Mouse (Mus musculus) spleen, embryonic (tissue): ENCODE data around the gene Rragd.

Experiments used
- CTCF ChIA-PET: fragments of 350-600 bp; sonication (Branson Sonifier 250); formaldehyde crosslinking; loops from one replicate; lab custom pipeline; 2022; lab: Charles Lee

Gene Rragd

DNA sequence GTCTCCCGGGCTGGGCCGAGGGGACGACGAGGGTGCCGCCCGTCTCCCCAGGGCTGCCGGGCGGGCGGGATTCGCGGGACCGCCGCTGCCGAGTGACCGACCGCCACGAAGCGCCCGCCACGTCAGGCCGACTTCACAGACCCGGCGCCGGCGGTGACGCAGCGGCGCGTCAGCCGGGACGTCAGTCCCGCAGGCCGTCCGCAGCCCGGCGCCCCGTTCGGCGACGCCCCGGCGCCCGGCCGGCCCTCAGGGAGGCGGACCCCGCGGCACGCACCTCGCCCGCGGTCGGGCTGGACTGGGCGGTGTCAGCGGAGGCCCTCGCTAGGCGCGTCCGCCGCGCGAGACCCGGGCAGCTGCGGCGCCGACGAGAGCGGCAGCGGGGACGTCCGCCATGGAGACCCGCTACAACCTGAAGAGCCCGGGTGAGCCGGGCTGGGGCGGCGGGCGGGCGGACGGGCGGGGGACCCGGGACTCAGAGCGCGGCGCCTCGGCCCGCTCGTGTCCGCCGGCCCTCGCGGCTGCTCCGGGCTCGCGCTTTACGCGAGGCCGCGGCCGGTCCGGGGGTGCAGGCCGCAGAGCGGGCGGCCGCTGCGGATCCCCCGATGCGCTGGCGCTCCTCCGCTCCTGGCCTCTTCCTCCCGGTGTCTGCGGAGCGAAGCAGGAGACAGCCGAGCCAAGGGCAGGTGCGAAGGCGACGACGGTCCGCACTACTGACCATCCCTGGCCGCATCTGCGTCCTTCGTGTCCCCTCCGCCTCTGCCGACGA is 48.5 kb downstream of the Rragd start, which contains the start of gene Ube2j1:
TSS of gene Ube2j1 (plus strand) at position 222 of the 766 bp plus-strand sequence.
- CTCF ChIA-PET: no interaction called here

DNA sequence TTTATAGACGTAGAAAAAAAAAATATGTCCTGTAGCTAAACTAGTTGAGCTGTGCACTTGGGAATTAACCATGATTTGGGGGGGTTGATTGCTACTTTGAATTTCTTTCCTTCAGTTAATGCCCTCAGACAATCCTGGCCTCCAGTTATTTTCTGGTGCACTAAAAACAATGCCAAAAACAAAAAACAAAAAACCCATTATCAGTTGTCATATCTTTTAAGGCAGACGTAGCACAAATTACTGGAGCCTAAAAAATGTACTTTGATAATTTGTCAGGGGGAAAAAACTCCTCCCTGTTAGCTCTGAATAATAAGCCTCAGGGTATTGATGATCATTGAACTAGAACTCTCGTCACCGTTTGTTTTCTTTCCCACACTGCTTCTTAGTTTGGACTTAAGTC is 49.2 kb downstream of the Rragd start:
- CTCF ChIA-PET: no interaction called here

DNA sequence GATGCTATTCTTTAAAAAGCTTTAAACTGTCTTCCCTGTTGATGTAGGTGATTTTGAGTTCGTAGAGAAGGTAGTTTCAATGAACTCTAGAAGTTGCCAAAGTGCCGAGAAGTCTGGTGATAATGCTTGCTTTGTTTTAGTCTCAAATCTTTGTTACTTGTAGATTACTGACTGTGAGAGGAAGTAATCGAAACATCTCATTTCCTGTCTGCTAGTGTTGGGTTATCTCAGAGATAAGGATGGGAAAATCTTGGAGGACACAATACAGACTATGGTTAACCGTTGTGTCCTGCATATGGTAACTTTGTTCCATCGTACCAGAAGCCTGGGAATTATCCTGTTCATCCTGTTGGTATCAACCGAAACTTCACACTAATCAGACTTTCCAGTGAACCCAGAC is 50.7 kb downstream of the Rragd start:
- CTCF ChIA-PET: no interaction called here

DNA sequence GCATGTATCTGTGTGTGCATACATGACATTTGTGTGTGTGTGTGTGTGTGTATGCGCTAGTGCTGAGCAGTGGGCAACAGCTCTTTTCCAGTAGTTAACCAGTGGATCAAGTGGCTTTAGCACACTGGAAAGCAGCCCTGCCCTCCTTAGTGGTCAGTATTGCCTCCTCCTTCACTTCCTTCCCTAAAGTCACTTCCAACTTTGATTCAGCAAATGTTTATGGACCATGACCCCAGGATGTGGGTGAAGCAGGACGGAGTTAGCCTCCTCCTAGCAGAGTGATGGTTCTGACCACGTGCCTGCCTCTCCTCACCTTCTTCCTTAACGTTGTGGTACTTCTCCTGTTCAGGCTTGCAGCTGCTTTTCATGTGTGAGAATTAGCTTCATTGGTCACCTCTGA is 57.0 kb downstream of the Rragd start:
- CTCF ChIA-PET: no interaction called here

DNA sequence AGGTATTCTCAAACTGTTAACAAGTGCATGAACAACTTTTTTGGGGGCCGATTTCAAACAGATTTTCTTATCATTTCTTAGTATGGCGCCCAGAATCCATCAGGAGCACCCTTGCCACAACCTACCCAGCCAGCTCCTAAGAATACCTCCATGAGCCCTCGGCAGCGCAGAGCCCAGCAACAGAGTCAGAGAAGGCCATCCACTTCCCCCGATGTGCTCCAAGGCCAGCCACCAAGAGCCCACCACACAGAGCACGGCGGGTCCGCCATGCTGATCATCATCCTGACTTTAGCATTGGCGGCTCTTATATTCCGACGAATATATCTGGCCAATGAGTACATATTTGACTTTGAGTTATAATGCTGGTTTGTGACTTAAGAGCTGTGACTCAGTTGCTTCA is 66.8 kb downstream of the Rragd start:
- CTCF ChIA-PET: no interaction called here

DNA sequence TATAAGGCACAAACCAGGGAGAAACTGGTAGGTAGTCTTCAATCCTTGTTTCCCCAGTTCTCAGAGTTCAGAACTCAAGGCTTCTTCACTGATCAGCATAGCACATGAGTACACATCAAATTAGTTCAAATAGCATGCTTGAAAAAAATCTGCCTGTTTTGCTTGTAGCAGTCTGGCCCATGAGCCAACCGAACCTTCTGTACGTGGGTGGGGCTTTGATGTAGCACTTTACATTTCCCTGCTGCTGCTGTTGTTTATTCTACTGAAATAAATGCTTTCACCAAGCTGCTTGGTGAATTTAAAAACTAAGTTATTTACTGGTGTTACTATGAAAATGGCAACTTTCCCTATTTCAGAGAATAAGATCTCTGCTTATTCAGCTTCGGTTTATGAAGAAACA is 69.2 kb downstream of the Rragd start:
- CTCF ChIA-PET: no interaction called here

DNA sequence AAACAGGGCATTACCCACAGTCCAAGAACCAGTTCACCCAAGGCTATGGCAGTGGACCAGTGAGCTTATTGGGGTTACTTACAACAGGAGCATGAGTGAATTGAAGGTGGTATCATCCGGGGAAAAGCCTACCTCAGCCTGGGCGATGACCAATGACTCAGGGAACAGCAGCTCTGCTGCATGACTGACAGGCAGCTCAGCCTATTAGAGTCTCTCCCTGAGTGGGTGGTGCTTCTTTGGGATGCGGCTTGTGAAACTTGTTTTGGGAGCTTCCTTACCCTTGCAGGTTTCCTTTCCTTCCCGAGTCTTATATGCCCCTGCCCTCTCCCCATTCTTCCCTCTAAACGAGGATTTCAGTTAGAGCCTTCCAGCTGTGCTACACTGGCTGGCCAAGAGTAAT is 69.8 kb downstream of the Rragd start:
- CTCF ChIA-PET: no interaction called here

DNA sequence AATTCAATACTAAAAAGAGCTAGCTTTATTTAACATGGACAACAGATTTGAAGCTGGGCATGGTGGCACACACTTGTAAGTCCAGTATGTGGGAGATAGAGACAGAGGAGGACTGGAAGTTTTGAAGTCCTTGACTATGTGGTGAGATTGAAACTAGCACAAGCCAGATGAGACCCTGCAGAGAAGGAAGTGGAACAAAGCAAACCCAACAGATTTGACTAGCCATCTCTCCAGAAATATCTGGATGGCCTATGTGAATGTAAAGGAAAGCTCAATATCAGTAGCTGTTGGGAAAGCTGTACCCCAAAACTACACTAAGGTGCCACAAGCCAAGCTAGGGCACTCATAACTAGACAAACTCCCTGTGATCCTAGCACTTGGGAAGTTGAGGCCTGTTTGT is 71.6 kb downstream of the Rragd start:
- CTCF ChIA-PET: interaction anchor here (0.6 kb wide), 1 partner anchor 24 kb away, joined by 3 read pairs; no protein-coding TSS in a partner anchor

DNA sequence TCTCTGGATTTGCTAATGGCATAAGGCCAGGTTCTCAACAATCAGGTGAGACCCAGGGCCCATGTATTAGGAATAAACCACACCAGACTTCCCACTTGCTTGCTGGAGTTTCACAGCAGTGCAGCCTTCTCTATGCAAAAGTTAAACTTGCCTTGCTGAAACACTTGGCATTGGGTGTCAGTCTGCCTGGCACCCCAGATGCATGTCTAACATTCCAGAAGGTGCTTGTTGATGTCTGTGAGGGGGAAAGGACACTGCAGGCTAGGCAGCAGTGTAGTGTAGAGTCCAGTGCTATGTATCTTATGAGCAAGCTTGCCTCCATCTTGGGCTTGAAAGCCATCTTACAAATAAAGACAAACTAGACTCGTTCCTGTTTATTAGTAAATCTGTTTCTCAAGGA is 73.5 kb downstream of the Rragd start:
- CTCF ChIA-PET: no interaction called here

DNA sequence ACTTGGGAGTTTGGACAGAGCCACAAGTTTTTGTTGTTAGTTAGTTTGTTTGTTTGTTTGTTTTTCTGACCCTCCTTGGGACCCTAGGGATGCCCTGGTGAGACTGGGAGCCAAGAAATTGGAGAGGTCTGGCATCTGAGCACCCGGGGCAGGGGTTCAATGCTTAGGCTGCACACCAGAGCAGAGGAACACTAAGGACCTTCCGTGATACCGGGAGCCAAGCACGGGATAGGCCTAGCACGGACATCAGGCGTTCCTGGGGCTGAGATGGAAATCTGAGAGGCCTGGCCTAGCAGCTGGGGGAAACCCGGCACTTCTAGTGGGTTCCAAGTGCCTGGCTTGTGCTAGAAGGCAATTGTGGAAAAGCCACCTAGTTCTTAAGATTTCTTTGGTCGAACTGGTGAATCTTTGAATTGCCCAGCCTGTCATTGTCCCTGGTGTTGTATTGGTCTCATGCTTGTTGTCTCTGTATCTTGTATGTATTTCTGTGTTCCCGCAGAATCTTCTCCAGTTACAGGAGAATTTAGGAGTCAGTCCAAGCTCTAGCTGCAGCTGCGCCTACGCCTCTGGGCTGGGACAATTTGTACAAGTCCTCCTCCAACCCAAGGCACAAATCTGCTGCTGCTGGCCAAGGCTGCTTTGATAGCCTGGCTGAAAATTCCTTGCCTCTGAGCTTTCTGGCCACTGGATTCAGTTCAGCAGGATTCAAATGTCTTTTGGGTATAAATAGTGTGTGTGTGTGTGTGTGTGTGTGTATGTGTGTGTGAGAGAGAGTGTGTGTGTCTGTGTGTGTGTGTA is 75.3 kb downstream of the Rragd start:
- CTCF ChIA-PET: no interaction called here

DNA sequence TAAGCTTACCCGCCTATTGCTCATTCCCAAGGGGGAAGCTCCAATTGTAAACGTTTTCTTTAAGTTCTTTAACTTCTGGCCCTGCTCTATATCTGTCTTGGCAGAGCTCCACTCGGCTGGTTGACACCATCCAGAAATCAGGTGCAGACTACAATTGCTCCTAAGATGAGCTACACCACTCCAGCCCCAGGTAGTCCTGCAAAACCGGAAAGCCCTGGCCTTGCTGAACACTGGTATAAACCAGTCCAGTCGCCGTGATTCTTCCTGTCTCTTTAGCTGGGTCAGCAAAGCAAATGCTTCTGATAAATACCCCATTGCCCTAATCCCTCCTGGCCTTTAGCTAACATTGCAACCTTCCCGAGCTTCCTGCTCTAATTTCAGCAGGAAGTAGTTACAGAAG is 78.3 kb downstream of the Rragd start:
- CTCF ChIA-PET: no interaction called here

DNA sequence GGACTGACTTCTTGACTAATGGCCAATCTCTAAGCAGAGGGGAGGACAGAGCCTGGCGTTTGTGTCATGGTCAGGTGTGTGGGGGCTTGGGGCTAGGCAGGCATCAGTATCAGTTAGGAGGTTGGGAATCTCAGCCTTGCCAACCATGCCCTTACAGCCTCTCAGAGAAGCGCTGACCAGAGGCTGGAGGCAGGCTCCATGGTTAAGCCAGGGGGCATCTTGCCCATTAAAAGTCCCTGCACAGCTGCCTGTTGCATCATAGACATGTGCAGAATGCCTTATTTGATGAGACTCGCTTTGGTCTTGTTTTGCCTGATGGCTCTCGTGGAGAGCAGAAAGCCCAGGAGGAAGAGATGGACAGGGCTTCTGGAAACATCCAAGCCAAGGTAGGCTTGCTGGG is 80.1 kb downstream of the Rragd start, which contains the start of gene Gabrr2:
TSS of gene Gabrr2 (plus strand) at position 19 of the 400 bp plus-strand sequence.
- CTCF ChIA-PET: no interaction called here

DNA sequence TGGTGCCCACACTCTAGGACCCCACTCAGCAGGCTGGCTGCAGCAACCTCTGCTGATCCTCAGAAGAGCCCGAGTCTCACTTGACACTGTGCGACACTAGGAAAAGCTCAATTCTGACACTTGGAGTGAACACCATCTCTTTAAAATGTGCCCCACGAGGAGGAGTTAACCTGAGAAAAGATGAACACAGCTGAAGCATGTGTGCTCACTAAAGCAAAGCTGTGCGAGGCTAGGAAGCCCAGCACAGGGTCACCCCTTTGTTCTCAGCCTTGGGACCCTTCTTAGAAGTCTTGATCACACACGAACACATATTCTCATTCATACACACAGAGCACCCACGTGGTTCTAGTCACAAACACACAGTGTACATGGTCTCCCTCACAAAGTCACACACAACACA is 82.1 kb downstream of the Rragd start:
- CTCF ChIA-PET: no interaction called here

DNA sequence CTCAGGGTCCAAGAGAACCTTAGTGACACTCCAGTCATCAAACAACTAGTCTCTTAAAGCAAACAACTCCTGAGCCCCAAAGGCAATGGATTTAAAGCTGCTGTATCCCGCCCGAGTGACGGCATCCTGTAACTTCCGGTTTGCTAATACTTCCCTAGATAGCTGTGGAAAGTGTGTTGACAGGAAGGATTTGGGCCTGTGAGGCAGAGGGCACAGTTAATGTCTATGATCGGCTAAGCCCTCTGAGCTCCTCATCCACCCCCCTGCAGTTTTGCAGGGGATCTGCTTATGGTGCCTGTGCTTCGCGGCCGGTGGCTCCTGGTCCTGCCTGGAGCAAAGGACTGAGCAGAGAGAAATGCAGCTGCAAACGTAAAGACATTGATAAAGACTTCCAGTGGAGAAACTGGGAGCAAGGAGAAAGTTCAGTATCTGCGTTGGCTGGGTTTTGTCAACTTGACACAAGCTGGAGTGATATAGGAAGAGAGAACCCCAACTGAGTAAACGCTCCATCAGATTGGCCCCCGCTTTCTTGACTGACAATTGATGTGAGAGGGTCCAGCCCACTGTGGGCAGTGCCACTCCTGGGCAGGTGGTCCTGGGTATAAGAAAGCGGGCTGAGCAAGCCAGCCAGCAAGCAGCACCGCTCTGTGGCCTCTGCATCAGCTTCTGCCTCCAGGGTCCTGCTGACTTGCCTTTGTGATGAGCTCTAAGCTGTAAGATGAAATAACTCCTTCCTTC is 83.6 kb downstream of the Rragd start:
- CTCF ChIA-PET: no interaction called here

DNA sequence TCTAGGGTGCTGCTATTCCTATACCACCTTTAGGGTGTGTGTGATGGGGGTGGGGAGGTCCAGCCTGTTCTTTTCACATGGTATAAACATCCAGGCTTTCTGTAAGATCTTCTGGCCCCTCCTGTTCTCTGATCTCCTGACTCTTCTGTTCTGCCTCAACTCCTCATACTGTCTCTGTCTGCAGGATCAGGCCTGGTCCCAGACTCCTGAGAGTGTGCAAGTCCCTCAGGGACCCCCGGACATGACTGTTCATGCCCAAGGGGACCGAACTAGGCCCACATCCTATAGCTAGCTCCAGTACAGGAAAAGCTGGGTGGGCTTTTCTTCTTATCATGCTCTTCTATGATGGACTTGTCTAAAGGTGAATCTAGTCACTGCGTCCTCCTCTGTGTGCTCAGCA is 84.5 kb downstream of the Rragd start:
- CTCF ChIA-PET: no interaction called here

DNA sequence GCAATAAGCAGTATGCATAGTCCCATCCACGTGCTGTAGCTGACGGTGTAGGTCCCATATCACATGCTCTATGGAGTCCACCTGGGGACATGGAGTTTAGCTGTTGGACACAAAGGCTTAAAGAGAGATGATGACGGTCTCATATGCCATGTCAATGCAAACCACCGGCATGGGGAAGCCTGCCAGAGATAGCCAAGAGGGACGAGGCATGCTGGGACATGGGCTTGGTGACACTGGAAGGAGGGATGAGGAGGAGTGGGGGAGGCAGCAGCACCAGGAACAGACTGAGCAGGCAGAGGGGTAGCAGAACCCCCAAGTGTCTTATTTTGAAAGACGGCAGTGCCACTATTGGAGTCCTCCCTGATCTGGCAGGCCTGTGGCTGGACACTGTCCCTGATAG is 85.0 kb downstream of the Rragd start:
- CTCF ChIA-PET: no interaction called here

DNA sequence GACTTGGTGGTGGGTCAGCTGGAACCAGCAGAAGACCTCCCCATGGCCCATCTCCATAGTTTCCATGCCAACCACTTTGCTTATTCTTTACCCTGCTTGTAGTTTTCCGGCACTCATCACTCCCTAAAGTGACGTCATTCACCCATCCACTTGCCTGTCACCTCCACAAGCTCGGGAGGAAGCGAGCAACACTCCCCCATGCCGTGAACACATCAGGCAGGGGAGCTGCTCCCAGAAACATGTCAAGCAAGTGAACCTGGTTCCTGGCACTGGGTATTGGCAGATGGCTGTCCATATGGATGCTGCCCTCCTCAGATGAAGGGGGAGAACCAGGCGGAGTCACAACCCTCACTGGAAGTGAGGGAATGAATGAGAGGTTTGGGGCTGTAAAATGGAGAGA is 86.1 kb downstream of the Rragd start:
- CTCF ChIA-PET: no interaction called here

DNA sequence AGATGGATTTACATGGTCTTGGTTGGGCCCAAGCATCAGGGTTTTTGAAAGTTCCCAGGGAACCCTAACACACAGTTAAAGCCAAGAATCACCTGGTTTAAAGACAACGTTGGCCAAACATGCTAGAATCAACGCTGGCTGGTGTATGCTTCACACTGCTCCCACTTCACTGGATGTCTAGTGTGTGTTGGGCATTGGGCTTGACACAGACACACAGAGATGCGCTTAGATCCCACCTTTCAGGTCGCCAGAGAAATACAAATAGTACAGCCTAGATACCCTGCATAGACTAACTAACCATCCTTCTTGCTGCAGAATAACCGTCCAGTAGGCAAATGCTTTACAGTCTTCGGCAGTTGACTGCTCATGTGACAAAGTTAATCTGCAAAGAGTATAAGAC is 87.5 kb downstream of the Rragd start:
- CTCF ChIA-PET: no interaction called here

DNA sequence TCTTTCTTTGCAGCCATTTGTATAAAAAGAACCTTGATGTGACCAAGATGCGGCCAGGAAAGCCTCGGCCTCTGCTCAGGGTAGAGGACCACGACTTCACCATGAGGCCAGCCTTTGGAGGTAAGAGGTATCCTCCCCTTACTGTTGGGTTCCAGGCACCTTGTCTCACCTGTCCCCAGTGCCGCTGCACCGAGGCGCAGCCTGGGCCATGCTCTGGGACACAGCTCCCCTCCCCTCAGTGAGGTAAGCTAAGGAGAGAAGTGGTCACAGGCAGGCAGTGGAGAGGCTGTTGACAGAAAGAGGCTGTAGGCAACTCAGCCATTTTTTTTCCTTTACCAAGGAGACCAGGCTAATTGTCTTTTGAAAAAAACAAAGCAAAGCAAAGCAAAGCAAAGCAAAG is 88.5 kb downstream of the Rragd start:
- CTCF ChIA-PET: no interaction called here
